Mouse (Mus musculus) lung, embryonic 14.5 days (tissue): ENCODE measurements around the gene Nfkbiz. TPM values are rescaled to one million over a fixed set of nuclear protein-coding genes. Genes with fewer than 3 reads are reported as not detected.
A peak's percentile ranks its signal among the peaks of the same experiment; 100 is the strongest.

ENCODE experiments used
- ATAC-seq: fragments of 200-750 bp; cut with Nextera tagmentation; 2 replicates; pipeline ENCODE4 v1.8.0; 2017; ENCODE audit warnings: mild to moderate bottlenecking, moderate TSS enrichment, moderate library complexity; ENCODE audit not compliant: insufficient read depth
- DNase-seq: peaks from one replicate; pipeline ENCODE4 v3.0.0-alpha.2; 2015
- H3K27ac ChIP-seq: fragments of 300-500 bp; sonication (generic); 2 replicates; pipeline ENCODE4 v1.5.1; 2014; ENCODE audit warnings: low read depth, mild to moderate bottlenecking, moderate library complexity
- H3K27me3 ChIP-seq: fragments of 300-500 bp; sonication (generic); 2 replicates; pipeline ENCODE4 v1.6.1; 2014; ENCODE audit warnings: low read length, control low read depth; ENCODE audit not compliant: insufficient read depth
- H3K36me3 ChIP-seq: fragments of 300-500 bp; sonication (generic); 2 replicates; pipeline ENCODE4 v1.6.1; 2014; ENCODE audit warnings: control low read depth; ENCODE audit not compliant: insufficient read depth
- H3K4me1 ChIP-seq: fragments of 300-500 bp; sonication (generic); 2 replicates; pipeline ENCODE4 v1.6.1; 2014; ENCODE audit warnings: antibody characterized with exemption, control low read depth; ENCODE audit not compliant: insufficient read depth
- H3K4me2 ChIP-seq: fragments of 300-500 bp; sonication (generic); 2 replicates; pipeline ENCODE4 v1.6.1; 2014; ENCODE audit warnings: mild to moderate bottlenecking
- H3K4me3 ChIP-seq: fragments of 300-500 bp; sonication (generic); 2 replicates; pipeline ENCODE4 v1.5.1; 2014; ENCODE audit warnings: low read depth, low read length
- H3K9ac ChIP-seq: fragments of 300-500 bp; sonication (generic); 2 replicates; pipeline ENCODE4 v1.6.1; 2014
- H3K9me3 ChIP-seq: fragments of 300-500 bp; sonication (generic); 2 replicates; pipeline ENCODE4 v1.6.1; 2016; ENCODE audit warnings: low read depth, low read length, control low read depth
- CTCF ChIP-seq: IDR thresholded peaks from 2 replicates; pipeline ENCODE4 v1.5.1; 2016; ENCODE audit warnings: antibody characterized with exemption, low read depth
- WGBS: fragments of 180-500 bp; shearing (Covaris S2); extraction: QIAGEN DNeasy Blood & Tissue Kit; methylation state at CpG from one replicate; pipeline ENCODE4 v1.1.7; 2014; 5-methylcytosine and 5-hydroxymethylcytosine counted together
- polyA plus RNA-seq: library from polyadenylated mRNA; unstranded; fragments of >200 nt; fragmentation: Nextera tagmentation; extraction: Ambion mirVana; gene quantifications from 2 replicates; pipeline ENCODE4 v1.2.1, GENCODE M21; 2014

The Nfkbiz gene
- polyA plus RNA-seq, 1 experiment from 2014 or later: 5.8 TPM

DNA sequence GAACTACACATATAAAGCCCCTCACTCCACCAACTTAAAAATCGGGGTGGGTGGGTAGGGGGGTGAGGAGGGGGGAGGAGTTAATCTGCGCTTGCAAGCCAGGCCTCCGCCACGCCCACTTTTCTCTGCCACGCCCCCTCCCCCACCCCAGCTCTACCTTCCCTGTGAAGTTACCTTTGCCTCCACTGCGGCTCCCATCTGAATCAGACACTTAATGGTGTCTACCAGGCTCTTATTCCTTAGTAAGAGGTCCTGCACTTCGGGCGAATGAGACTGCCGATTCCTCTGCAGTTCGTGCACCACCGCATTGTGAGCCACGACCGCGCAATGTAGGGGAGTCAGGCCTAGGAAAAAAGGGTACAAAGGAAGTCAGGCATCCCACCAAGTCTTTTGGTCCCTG lies 23.2 kb downstream of the Nfkbiz start:
- H3K36me3 ChIP-seq: peaks cover 68% of the 10 kb centered on the region
- no peak for ATAC-seq
- H3K27me3 ChIP-seq: no peaks in the 10 kb centered on the region
- H3K9me3 ChIP-seq: no peaks in the 10 kb centered on the region
- H3K27ac ChIP-seq: peak overlapping the region; percentile 10; the same call in 1 of the 2 replicates
- H3K4me1 ChIP-seq: peaks cover 11% of the 10 kb centered on the region; the same call in 1 of the 2 replicates
- no peak overlapping the region for H3K9ac ChIP-seq
- 80% methylated on average over 14 of the region's 14 CpGs for WGBS
- no peak overlapping the region for H3K4me3 ChIP-seq
- no peak overlapping the region for H3K4me2 ChIP-seq
- TF ChIP-seq CTCF: no peak
- no peak for DNase-seq

DNA sequence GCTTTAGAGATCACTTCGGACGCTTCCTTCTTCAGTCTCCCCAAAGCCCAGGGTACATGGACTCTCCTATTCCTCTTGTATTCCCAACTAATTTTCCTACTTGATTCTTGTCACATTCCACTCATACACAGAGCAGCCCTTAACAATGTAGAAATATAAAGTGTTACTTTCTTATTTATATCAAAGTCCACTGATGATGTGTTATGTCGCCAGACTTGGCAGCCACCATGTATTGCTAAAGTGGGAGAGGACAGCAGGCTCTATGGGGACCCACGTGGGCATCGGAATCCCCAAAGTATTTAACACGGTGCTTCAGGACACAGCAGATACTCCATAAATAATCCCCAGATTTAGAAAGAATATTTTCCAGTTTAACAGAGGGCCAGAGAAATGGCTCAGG lies 24.0 kb downstream of the Nfkbiz start:
- H3K27ac ChIP-seq: no peak overlapping the region
- H3K4me2 ChIP-seq: no peak overlapping the region
- H3K4me1 ChIP-seq: peaks cover 4% of the 10 kb centered on the region; the same call in 1 of the 2 replicates
- TF ChIP-seq CTCF: no peak
- DNase-seq: peak; percentile 81
- no peaks in the 10 kb centered on the region for H3K27me3 ChIP-seq
- H3K36me3 ChIP-seq: peaks cover 68% of the 10 kb centered on the region
- no peak overlapping the region for H3K9ac ChIP-seq
- no peaks in the 10 kb centered on the region for H3K9me3 ChIP-seq
- no peak overlapping the region for H3K4me3 ChIP-seq
- ATAC-seq: peak; percentile 67
- 52% methylated on average over 6 of the region's 6 CpGs for WGBS

DNA sequence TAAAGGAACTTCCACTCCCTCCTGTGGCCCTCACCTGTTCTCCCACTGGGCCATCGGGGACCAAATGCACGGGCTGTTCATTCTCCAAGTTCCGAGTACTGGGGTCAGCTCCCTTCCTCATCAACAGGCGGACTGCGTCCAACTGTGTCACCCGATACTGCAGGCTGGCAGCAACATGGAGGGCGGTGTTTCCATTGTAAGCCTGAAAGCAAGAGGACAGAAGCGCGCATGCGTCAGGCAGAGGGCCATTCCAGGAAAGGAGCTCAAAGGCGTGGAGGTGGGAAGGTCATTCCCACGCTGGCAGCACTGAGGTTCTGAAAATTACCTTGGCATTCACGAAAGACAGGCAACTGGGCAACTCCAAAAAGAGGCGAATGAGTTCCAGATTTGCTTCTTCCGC lies 24.8 kb downstream of the Nfkbiz start:
- Histone ChIP-seq H3K4me3 (no peak overlapping the region), H3K4me2 (no peak overlapping the region), H3K27me3 (no peaks in the 10 kb centered on the region), H3K36me3 (peaks cover 68% of the 10 kb centered on the region), H3K9me3 (no peaks in the 10 kb centered on the region), H3K27ac (no peak overlapping the region), H3K4me1 (no peaks in the 10 kb centered on the region), H3K9ac (no peak overlapping the region)
- no peak for TF ChIP-seq CTCF
- ATAC-seq (no peak), DNase-seq (no peak)
- 88% methylated on average over 15 of the region's 15 CpGs for WGBS

DNA sequence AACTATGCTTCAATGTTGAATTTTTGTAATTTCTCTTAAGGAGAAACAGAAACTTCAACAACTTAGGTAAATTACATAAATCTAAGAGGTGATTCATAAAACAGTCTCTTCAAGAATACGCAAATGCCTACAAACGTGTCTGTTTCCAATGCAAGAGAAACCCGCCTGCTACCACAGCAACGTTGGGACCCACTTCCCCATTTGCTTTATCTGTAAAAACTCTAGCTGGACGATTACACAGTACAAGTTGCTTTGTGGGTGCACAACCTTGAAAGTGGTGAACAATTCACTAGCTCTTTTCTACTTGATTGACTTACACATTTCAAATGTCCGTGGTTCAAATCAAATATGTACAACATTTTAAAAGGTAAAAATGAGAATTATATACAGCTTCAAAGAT lies 26.9 kb downstream of the Nfkbiz start:
- H3K27ac ChIP-seq: no peak overlapping the region
- no peaks in the 10 kb centered on the region for H3K9me3 ChIP-seq
- 86% methylated on average over 6 of the region's 6 CpGs for WGBS
- TF ChIP-seq CTCF: no peak
- no peaks in the 10 kb centered on the region for H3K27me3 ChIP-seq
- peaks cover 52% of the 10 kb centered on the region for H3K36me3 ChIP-seq
- no peak overlapping the region for H3K4me2 ChIP-seq
- no peak for ATAC-seq
- no peaks in the 10 kb centered on the region for H3K4me1 ChIP-seq
- no peak overlapping the region for H3K4me3 ChIP-seq
- DNase-seq: no peak
- H3K9ac ChIP-seq: no peak overlapping the region

DNA sequence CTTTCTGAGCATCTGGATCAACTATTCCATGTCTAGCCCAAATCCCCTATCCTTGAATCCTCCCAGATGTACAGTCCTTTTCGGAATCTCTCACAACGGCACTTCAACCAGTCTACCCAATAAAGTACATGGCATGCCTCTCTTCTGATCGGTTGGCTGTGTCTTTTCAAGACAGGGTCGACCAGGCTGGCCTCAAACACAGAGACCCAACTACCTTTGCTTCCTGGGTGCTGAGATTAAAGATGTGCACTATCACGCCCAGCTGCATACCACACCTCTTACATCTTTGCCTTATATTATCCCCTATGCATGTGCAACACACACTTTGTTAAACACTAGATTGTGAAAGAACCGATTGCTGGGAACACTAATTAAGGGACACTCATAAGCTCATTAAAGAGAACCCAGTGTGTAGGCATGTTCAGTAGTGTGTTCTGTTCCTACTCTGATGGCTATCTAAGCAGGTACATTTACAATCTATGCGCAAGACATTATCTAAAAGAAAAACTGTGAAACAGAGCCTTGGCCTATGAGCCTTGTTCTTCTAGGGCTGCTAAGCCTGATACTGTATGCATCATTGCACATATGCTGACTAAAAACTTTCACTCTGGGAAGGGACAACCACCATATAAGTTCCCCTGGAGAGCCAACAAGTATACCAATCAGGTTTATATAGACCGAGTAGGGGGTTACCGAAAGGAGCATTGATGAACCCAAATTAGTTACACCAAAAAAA lies 28.8 kb downstream of the Nfkbiz start:
- no peak for ATAC-seq
- Histone ChIP-seq H3K4me3 (no peak overlapping the region), H3K4me2 (no peak overlapping the region), H3K9ac (no peak overlapping the region), H3K36me3 (peaks cover 35% of the 10 kb centered on the region), H3K27ac (no peak overlapping the region), H3K9me3 (no peaks in the 10 kb centered on the region), H3K27me3 (no peaks in the 10 kb centered on the region), H3K4me1 (no peaks in the 10 kb centered on the region)
- WGBS: 92% methylated on average over 9 of the region's 9 CpGs
- no peak for DNase-seq
- TF ChIP-seq CTCF: no peak

DNA sequence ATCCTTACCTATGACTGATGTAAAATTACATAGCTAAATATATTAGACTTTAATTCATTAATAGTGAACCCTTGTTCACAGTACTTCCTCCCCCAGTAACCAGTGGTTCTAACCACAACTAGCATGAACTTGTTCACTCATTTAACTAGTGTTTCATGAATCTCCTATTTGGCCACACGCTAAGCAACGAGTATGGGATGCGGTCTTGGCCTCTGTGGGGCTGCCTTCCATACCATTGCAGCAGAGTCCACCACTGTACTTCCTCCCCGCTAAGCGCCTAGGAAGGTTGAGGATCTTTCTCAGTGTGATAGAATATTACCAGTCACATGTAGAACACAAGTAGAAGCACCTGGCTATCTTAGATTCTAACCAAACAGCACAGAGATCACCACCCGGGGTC lies 29.4 kb downstream of the Nfkbiz start:
- DNase-seq (no peak), ATAC-seq (no peak)
- no peaks in the 10 kb centered on the region for H3K9me3 ChIP-seq
- no peak overlapping the region for H3K4me2 ChIP-seq
- no peak overlapping the region for H3K4me3 ChIP-seq
- TF ChIP-seq CTCF: no peak
- H3K36me3 ChIP-seq: peaks cover 30% of the 10 kb centered on the region
- no peak overlapping the region for H3K9ac ChIP-seq
- no peaks in the 10 kb centered on the region for H3K4me1 ChIP-seq
- H3K27ac ChIP-seq: no peak overlapping the region
- 93% methylated on average over 6 of the region's 6 CpGs for WGBS
- H3K27me3 ChIP-seq: no peaks in the 10 kb centered on the region

DNA sequence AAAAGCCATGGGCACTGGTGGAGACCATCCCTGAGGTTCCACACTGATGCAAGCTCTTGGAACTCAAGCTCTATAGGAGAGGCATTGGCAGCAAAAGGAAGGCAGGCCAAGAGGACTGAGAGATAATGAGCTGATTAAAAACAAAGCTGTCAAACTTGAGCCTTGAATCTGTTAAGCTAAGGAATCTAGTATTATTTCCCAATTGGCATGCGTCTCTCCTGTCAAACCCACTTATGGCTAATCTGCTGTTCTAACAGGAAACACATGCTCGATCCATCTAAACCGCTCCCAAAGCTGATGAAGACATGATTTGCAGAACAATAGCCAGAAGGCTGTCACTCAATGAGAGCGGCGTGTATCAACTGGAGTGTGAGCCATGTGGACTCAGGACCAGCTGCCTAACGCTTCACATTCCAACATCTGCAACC lies 31.2 kb downstream of the Nfkbiz start:
- no peak for TF ChIP-seq CTCF
- Histone ChIP-seq H3K27ac (no peak overlapping the region), H3K4me3 (no peak overlapping the region), H3K9me3 (no peaks in the 10 kb centered on the region), H3K36me3 (peaks cover 14% of the 10 kb centered on the region), H3K27me3 (no peaks in the 10 kb centered on the region), H3K9ac (no peak overlapping the region), H3K4me2 (no peak overlapping the region), H3K4me1 (no peaks in the 10 kb centered on the region)
- DNase-seq (peak; percentile 78), ATAC-seq (peak; percentile 80)
- 35% methylated on average over 6 of the region's 6 CpGs for WGBS
